ENCODE assay signal across 10 mouse cellular contexts in the genomic region with DNA sequence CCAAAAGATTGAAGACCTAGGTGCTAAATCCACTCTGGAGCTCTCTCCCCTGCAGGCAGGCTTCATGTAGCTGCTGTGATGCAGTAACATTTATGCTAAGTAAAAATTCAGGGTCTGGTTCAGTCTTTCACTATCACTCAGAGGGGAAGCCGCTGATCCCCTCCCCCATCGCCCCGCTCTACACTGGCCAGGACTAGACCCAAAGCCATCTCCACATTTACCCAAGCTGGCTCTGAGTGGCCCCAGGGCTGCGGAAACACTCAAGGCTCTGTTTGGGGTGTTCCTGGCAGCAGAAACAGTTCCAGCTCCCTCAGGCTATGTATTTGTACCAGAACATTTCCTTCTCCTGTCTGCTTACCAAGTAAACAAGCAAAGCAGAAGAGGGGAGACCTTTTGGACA.
DNase-seq lines count a peak whose midpoint lies in the region; ATAC-seq and TF ChIP-seq lines count a peak whose summit lies in the region.
"Had no signal": no experiment of that assay in that cellular context is flagged by ENCODE, and none has a peak within 500 bp of the region (broad histone marks: within the 10 kb centered on the region; RNA-seq: fewer than 3 reads in every experiment).

No protein-coding gene starts in this region.

- H3K79me2 ChIP-seq in heart, adult 2 months (replicated peaks; ENCODE audit: control insufficient read depth, insufficient read depth, low read length) = no peaks in the 10 kb centered on the region

- 67% methylated on average over 4 of the region's 4 CpGs for WGBS in lung, embryonic 14.5 days
- 71% methylated on average over 4 of the region's 4 CpGs for WGBS in cerebellum, adult 2 months
- 82% methylated on average over 4 of the region's 4 CpGs for WGBS in heart, adult 2 months

- H3K9me3 ChIP-seq in lung, embryonic 14.5 days (ENCODE audit: low read depth, low read length) = no peaks in the 10 kb centered on the region

- intact Hi-C loops in heart, adult 2 months (cut with DNase I) = no loop called here

- no peak for TF ChIP-seq EP300 in heart, adult 2 months (IDR thresholded peaks at IDR 0.05; ENCODE audit: insufficient read depth, low read depth, low read length)

- H3K27ac ChIP-seq in lung, embryonic 14.5 days (ENCODE audit: low read depth) = no peak overlapping the region
- H3K27ac ChIP-seq in cerebellum, adult 2 months (ENCODE audit: insufficient read depth, low read length) = no peak overlapping the region
- H3K27ac ChIP-seq in heart, adult 2 months = no peak overlapping the region

- H3K4me2 ChIP-seq in lung, embryonic 14.5 days = no peak overlapping the region

- H3K36me3 ChIP-seq in lung, embryonic 14.5 days (ENCODE audit: insufficient read depth) = no peaks in the 10 kb centered on the region
- H3K36me3 ChIP-seq in heart, adult 2 months (ENCODE audit: control insufficient read depth, insufficient read depth, low read length) = no peaks in the 10 kb centered on the region

- peak; percentile 1 for DNase-seq in cerebellum, adult 11 months
- DNase-seq in lung, embryonic 14.5 days = peak; percentile 21
- no peak for DNase-seq in lung, postnatal 10 days
- peak; percentile 15 to 44 for DNase-seq in cerebellum, adult 2 months
- peak; percentile 44 to 48 for DNase-seq in left cerebral cortex, adult 18-20 months (ENCODE audit: low spot score in 2 of 2)
- no peak for DNase-seq in heart, adult 2 months
- no peak for DNase-seq in embryo, embryonic 10 days (ENCODE audit: low spot score)
- DNase-seq: heart, postnatal 14 days; right cerebral cortex, postnatal 25 days had no signal

- TF ChIP-seq POLR2A in cerebellum, adult 2 months (IDR thresholded peaks at IDR 0.05; ENCODE audit: borderline replicate concordance, insufficient read depth, low read length) = no peak
- no peak for TF ChIP-seq POLR2A in heart, adult 2 months (IDR thresholded peaks at IDR 0.05; ENCODE audit: insufficient read depth, low read depth, low read length)

- no peak for ATAC-seq in cerebellum, adult (ENCODE audit: insufficient number of reproducible peaks, low FRiP score, low TSS enrichment)
- ATAC-seq in lung, embryonic 14.5 days (ENCODE audit: insufficient read depth) = no peak; the same call in 1 of the 2 replicates

- no peak overlapping the region for H3K9ac ChIP-seq in lung, embryonic 14.5 days
- H3K9ac ChIP-seq in heart, adult 2 months (ENCODE audit: low read depth, low read length) = no peak overlapping the region

- no peaks in the 10 kb centered on the region for H3K27me3 ChIP-seq in lung, embryonic 14.5 days (ENCODE audit: insufficient read depth, low read length)
- no peaks in the 10 kb centered on the region for H3K27me3 ChIP-seq in cerebellum, adult 2 months (ENCODE audit: control insufficient read depth, insufficient read depth, low read length)
- H3K27me3 ChIP-seq in heart, adult 2 months (ENCODE audit: control insufficient read depth, insufficient read depth, low read length) = no peaks in the 10 kb centered on the region

- no peaks in the 10 kb centered on the region for H3K4me1 ChIP-seq in lung, embryonic 14.5 days (ENCODE audit: insufficient read depth)
- peaks cover 3% of the 10 kb centered on the region; the same call in 1 of the 2 replicates for H3K4me1 ChIP-seq in cerebellum, adult 2 months (ENCODE audit: control insufficient read depth, insufficient read depth, low read length)
- peaks cover 1% of the 10 kb centered on the region; the same call in 1 of the 2 replicates for H3K4me1 ChIP-seq in heart, adult 2 months (ENCODE audit: control insufficient read depth, insufficient read depth, low read length)

- no peak overlapping the region for H3K4me3 ChIP-seq in lung, embryonic 14.5 days (ENCODE audit: low read depth, low read length)
- no peak overlapping the region for H3K4me3 ChIP-seq in cerebellum, adult 2 months (replicated peaks; ENCODE audit: insufficient read depth, low read depth, low read length)
- no peak overlapping the region for H3K4me3 ChIP-seq in heart, adult 2 months

- no peak for TF ChIP-seq CTCF in lung, embryonic 14.5 days (IDR thresholded peaks at IDR 0.05; ENCODE audit: low read depth)
- TF ChIP-seq CTCF in cerebellum, adult 2 months (IDR thresholded peaks at IDR 0.05; ENCODE audit: borderline replicate concordance, insufficient read depth, low read depth, low read length) = no peak
- no peak for TF ChIP-seq CTCF in heart, adult 2 months (IDR thresholded peaks at IDR 0.05)

Comparison
In these comparisons a context has a peak if more than half of its experiments do, and no peak if none do; other contexts are left out.
1. DNase-seq: peak in cerebellum, adult 11 months (single experiment), lung, embryonic 14.5 days (single experiment), cerebellum, adult 2 months (2 of 2) and left cerebral cortex, adult 18-20 months (2 of 2); none in lung, postnatal 10 days (single experiment), heart, adult 2 months (0 of 2) and embryo, embryonic 10 days (single experiment).